ENCODE assay signal across 19 mouse cellular contexts in the genomic region with DNA sequence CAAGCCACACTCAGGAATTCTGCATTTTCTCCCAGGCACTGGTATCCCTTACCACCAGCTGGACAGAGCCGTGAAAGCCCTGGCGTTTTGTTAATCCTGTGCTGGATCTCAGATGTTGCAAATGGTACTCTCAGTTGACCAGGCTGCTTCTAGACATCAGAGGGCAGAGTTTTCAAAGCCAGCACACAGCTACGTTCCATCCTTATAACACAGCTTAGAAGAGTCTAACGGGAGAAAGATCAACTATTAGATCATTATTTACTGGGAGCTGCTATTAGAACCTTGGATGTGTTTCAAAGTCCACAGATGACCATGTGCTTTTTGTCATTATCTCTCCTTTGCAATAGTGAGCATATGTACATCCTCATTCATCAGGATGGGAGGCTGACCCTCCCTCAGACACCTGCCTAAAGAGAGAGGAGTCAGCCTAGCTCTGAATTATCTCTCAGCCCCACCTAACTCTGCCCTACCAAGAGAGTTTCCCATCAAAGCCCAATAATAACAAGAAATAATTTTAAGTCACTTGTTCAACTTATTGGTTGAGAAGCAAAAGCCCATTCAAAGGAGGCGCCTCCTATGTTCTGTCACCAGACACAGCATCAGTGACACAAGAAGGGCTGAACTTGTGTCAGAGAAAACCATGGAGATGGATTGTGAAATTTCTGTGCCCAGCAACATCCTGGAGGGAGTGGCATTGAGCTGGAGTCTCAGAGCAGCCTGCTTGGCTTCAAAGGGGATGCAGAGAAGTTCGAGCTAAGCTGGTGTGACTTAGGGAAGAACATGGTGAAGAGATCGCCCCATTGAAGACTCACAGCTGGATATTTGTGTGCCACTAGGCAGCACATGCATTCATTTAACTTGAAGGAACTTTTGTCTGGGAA. TPM values are rescaled to one million over a fixed set of nuclear protein-coding genes. Genes with fewer than 3 reads are reported as not detected.
"Had no signal": no experiment of that assay in that cellular context is flagged by ENCODE, and none has a peak within 500 bp of the region (broad histone marks: within the 10 kb centered on the region; RNA-seq: fewer than 3 reads in every experiment).

No protein-coding gene starts in this region.

- H3K4me2 ChIP-seq: limb, embryonic 12.5 days; limb, embryonic 15.5 days; liver, embryonic 11.5 days; midbrain, embryonic 13.5 days had no signal

- H3K27me3 ChIP-seq: limb, embryonic 12.5 days; limb, embryonic 15.5 days; megakaryocyte, embryonic 14.5 days; midbrain, embryonic 13.5 days had no signal

- H3K4me1 ChIP-seq: limb, embryonic 12.5 days; limb, embryonic 15.5 days; megakaryocyte, embryonic 14.5 days; midbrain, embryonic 10.5 days; midbrain, embryonic 13.5 days had no signal

- H3K4me3 ChIP-seq: limb, embryonic 12.5 days; limb, embryonic 15.5 days; megakaryocyte, embryonic 14.5 days; midbrain, embryonic 10.5 days; midbrain, embryonic 13.5 days had no signal

- H3K36me3 ChIP-seq: limb, embryonic 12.5 days; limb, embryonic 15.5 days; midbrain, embryonic 10.5 days; midbrain, embryonic 13.5 days had no signal

- DNase-seq: kidney, adult 18-20 months; kidney, adult 9 months; kidney, postnatal 14 days; kidney, postnatal 4 days; left cerebral cortex, postnatal 4 days; liver, postnatal 0 days; lung, postnatal 4 days; thymus, adult 18-20 months; thymus, postnatal 36 days had no signal

- H3K9me3 ChIP-seq: limb, embryonic 12.5 days; limb, embryonic 15.5 days; megakaryocyte, embryonic 14.5 days; midbrain, embryonic 10.5 days; midbrain, embryonic 13.5 days had no signal

- H3K27ac ChIP-seq: limb, embryonic 12.5 days; limb, embryonic 15.5 days; liver, embryonic 14.5 days; midbrain, embryonic 10.5 days; midbrain, embryonic 13.5 days had no signal

- ATAC-seq: intestine, embryonic 16.5 days; liver, postnatal 0 days; midbrain, embryonic 13.5 days; midbrain, embryonic 16.5 days had no signal

- H3K9ac ChIP-seq: limb, embryonic 12.5 days; limb, embryonic 15.5 days; liver, embryonic 14.5 days; liver, postnatal 0 days; midbrain, embryonic 13.5 days had no signal

RNA-seq across cellular contexts. Expression of gene Ptgdr, which starts 37.8 kb away (rescaled TPM):
- polyA plus RNA-seq: intestine, embryonic 16.5 days; kidney, embryonic 16.5 days; liver, embryonic 11.5 days; liver, embryonic 14.5 days; liver, postnatal 0 days; midbrain, embryonic 10.5 days; midbrain, embryonic 13.5 days had no signal
